Mouse (Mus musculus) myocyte (in vitro differentiated cells): ENCODE data around the gene Sacs.
"Not testable (repeated sequence)": the region's sequence is repeated elsewhere in the genome, so short reads cannot be mapped to it uniquely, and the experiment has no call there.

ENCODE experiments used
- E2F4 ChIP-seq: IDR thresholded peaks from one replicate; pipeline ENCODE4 v1.6.1; 2011; ENCODE audit warnings: mild to moderate bottlenecking, control low read depth, moderate library complexity; ENCODE audit not compliant: insufficient read depth
- MAX ChIP-seq: IDR thresholded peaks from one replicate; pipeline ENCODE4 v1.6.1; 2011; ENCODE audit warnings: low read depth, mild to moderate bottlenecking, control low read depth
- MYOG ChIP-seq, 3 experiments: IDR thresholded peaks; one replicate each; pipeline ENCODE4 v1.6.1; 2011; ENCODE audit warnings: control low read depth in 2 of 3, low read depth in 2 of 3, mild to moderate bottlenecking in 2 of 3; ENCODE audit not compliant: insufficient read length in 2 of 3, control insufficient read depth in 1 of 3, insufficient read depth in 1 of 3
- POLR2A ChIP-seq: IDR thresholded peaks from one replicate; pipeline ENCODE4 v1.6.1; 2011; ENCODE audit warnings: low read depth, mild to moderate bottlenecking, control low read depth, moderate library complexity; ENCODE audit not compliant: insufficient read length
- TCF12 ChIP-seq: IDR thresholded peaks from one replicate; pipeline ENCODE4 v1.6.1; 2011; ENCODE audit warnings: mild to moderate bottlenecking, control low read depth; ENCODE audit not compliant: poor library complexity, insufficient read depth, severe bottlenecking

GRCm38 (mm10) chr14:61127365-61127764 is 10.9 kb upstream of the Sacs start:
- not testable (repeated sequence) for TF ChIP-seq POLR2A, MAX, E2F4
- peak in 1 of 3 experiments; percentile 61 for TF ChIP-seq MYOG (IDR thresholded peaks at IDR 0.05; ENCODE audit: control insufficient read depth in 1 of 3, insufficient read depth in 1 of 3, insufficient read length in 2 of 3, low read depth in 2 of 3)
- peak; percentile 44 for TF ChIP-seq TCF12
